Mouse (Mus musculus): ENCODE results near the gene Lat2.
A peak's percentile ranks its signal among the peaks of the same experiment; 100 is the strongest.
"Not testable (repeated sequence)": the region's sequence is repeated elsewhere in the genome, so short reads cannot be mapped to it uniquely, and the experiment has no call there.

Lat2 gene

DNA sequence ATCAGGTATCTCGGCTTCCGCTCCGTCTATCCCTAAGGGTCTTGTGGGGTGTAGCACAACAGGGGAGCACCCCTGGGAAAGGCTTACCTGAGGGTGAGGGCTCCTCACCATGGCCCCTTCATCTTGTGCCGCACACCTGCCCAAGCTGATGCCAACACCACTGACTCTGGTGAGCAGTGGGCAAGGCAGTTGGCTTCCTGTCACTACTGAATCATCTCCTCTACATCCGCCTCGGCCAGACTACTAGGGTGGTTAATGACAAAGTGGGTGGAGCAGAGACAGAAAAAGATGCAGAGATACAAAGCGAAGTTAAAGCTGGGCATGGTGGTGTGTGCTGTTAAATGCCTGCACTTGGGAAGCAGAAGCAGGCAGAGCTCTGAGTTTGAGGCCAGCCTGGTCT is at the start of gene Lat2:
TSS of gene Lat2 (minus strand) at position 224 of the 400 bp plus-strand sequence.
- no peak for DNase-seq (ENCODE audit: low spot score)

GRCm38 (mm10) chr5:134656708-134657107 is 41.9 kb upstream of the Lat2 start:
- DNase-seq (ENCODE audit: low spot score) = no peak

GRCm38 (mm10) chr5:134652015-134652414 is 37.2 kb upstream of the Lat2 start:
- DNase-seq (ENCODE audit: low spot score) = no peak

- peak; percentile 39 for DNase-seq (ENCODE audit: low spot score)
Observed at GRCm38 (mm10) chr5:134650926-134651325, 36.1 kb upstream of the Lat2 start.

DNA sequence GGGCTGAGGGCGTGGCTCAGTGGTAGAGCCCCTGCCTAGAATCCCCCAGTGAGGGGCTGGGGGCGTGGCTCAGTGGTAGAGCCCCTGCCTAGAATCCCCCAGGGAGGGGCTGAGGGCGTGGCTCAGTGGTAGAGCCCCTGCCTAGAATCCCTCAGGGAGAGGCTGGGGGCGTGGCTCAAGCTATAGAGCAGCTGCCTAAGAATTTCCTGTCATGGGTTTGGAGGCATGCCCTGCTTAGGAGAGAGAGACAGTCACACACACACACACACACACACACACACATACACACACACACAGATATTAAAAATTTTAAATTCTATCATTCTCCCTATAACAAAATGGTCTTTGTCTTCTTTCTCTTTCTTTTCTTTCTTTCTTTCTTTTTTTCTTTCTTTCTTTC is 34.2 kb upstream of the Lat2 start:
- DNase-seq (ENCODE audit: low spot score) = not testable (repeated sequence)

DNA sequence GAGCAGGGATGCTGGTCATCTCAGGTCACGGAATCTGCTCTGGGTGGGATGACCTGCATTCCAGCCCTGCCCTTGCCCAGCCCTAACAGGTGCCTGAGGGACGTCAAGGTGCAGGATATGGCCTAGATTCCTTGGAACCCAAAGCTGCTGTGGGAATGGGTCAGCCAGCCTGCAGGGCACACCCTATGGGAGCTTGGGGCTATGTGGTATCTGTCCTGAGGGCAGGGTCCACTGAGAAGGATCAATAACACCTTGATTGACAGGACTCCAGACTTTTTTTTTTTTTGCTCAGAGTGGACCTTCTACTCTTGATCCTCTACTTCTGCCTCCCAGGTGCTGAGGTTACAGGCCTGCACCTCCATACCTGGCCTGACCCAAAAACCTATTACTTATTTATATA is 32.6 kb upstream of the Lat2 start:
- DNase-seq (ENCODE audit: low spot score) = no peak

DNA sequence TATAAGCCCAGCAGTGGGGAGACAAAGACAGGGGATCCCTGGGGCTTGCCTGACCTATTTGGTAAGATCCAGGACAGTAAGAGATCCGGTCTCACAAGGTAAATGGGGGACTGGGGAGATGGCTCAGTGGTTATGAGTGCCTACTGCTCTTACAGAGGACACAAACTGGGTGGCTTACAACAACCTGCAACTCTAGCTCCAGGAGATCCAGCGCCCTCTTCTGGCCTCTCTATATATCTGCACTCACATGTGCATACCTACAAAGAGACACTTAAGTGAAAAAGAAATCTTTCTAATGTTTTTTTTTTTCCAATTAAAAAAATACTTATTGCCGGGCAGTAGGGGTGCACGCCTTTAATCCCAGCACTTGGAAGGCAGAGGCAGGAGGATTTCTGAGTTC is 31.6 kb upstream of the Lat2 start:
- no peak for DNase-seq (ENCODE audit: low spot score)

GRCm38 (mm10) chr5:134644643-134645118 is 29.9 kb upstream of the Lat2 start:
- no peak for DNase-seq (ENCODE audit: low spot score)

- no peak for DNase-seq (ENCODE audit: low spot score)
Observed at GRCm38 (mm10) chr5:134644121-134644520, 29.3 kb upstream of the Lat2 start.

GRCm38 (mm10) chr5:134640371-134640770 is 25.5 kb upstream of the Lat2 start:
- DNase-seq (ENCODE audit: low spot score) = no peak

- peak; percentile 99 for DNase-seq (ENCODE audit: low spot score)
Observed at GRCm38 (mm10) chr5:134639269-134639682, 24.5 kb upstream of the Lat2 start, which contains the start of gene Eif4h. TSS of gene Eif4h (minus strand) at chr5:134639490.

- no peak for DNase-seq (ENCODE audit: low spot score)
Observed at GRCm38 (mm10) chr5:134638461-134639268, 23.8 kb upstream of the Lat2 start.

DNA sequence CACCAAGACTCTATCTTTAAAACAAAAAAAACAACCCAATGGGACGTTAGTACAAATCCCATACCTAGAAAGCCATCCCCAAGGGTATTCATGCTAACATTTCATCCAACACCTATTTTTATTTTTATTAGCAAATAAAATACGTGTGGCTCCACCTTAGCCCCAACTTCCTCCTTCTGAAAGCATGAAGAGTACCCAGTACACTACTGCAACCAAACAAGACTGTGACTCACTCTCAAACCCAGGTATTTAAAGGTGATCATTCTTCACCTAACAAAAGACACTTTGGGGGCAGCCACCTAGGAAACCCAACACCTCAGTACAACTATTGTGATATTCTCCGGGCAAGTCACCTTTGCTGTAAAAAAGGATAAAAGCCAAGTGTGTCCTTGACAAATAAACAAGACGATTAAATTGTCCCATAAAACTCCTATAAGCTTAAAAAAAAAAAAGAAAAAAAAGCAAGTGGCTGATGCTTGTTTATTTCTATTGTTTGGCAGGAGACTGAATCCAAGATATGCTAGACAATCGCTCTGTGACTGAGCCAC is 23.1 kb upstream of the Lat2 start:
- no peak for DNase-seq (ENCODE audit: low spot score)

GRCm38 (mm10) chr5:134632841-134633240 is 18.0 kb upstream of the Lat2 start:
- DNase-seq (ENCODE audit: low spot score) = no peak

GRCm38 (mm10) chr5:134630835-134631234 is 16.0 kb upstream of the Lat2 start:
- DNase-seq (ENCODE audit: low spot score) = no peak

DNA sequence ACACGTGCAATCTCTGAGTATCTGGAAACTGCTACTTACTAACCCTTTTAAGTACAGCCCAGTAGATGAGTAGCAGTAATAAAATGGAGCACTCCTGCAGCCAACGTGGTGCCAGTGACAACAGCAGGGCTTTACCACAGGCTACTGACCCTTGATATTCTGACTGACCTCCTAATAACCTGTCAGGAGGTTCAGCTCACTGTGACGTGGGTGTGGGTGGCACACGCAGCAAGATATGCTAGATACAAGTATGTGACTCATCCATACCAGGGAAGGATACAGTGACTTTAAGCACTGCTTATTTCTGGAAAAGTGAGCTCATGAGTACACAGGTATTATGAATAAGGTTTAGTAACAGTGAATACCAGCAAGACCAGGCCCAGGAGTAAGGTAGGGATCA is 14.7 kb upstream of the Lat2 start:
- DNase-seq (ENCODE audit: low spot score) = no peak

GRCm38 (mm10) chr5:134622069-134622468 is 7.2 kb upstream of the Lat2 start:
- DNase-seq (ENCODE audit: low spot score) = no peak

- DNase-seq (ENCODE audit: low spot score) = no peak
Observed at GRCm38 (mm10) chr5:134621099-134621640, 6.3 kb upstream of the Lat2 start.

- no peak for DNase-seq (ENCODE audit: low spot score)
Observed at GRCm38 (mm10) chr5:134620457-134620856, 5.6 kb upstream of the Lat2 start.

DNA sequence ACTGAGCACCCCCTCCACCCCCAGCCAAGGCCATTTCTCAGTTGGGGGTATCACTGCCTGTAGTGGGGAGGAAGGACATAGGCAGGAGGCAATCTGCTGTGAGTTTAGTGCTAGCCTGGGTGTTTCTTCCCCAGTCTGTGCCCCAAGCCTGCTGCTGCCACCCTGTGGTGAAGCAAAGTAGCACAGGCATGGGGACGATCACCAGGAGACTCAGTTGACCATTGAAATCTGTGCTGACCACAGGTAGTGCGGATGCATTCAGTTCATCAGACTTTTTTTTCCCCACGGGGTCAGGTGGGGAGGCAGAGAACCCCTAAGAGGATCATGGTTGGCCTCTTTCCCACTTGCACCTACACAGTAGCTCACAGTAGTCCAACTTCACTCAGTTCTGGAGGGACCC is 2.2 kb upstream of the Lat2 start:
- DNase-seq (ENCODE audit: low spot score) = peak; percentile 61

DNA sequence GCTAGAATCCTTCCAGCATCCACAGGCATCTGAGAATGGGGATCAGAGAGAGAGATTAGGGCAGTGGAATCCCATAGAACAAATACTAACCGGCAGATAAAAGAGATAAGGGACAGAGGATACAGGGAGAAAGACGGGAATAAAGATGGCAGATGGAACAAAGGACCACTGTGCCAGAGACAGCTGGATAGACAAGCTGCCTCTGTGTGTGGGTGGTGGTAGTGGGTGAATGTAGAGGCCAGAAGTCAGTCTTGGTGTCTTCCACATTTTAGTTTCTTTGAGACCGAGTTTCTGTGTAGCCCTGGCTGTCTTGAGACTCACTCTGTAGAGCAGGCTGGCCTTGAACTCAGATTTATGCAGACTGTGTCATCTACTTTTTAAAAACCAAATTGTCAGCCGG is 955 bp upstream of the Lat2 start:
- no peak for DNase-seq (ENCODE audit: low spot score)

GRCm38 (mm10) chr5:134615380-134615779 is 555 bp upstream of the Lat2 start:
- no peak for DNase-seq (ENCODE audit: low spot score)

- no peak for DNase-seq (ENCODE audit: low spot score)
Observed at GRCm38 (mm10) chr5:134614296-134614695, 529 bp downstream of the Lat2 start.

All from ovary, postnatal 36 days (tissue).